Mouse (Mus musculus) myocyte (in vitro differentiated cells): ENCODE data around the gene Tnfsf18. TPM values are rescaled to one million over a fixed set of nuclear protein-coding genes. Genes with fewer than 3 reads are reported as not detected.

ENCODE experiments used
- polyA plus RNA-seq: library from polyadenylated mRNA; unstranded; fragments of >200 nt; fragmentation: generic; extraction: Trizol; gene quantifications from one replicate; pipeline ENCODE4 v1.2.1, GENCODE M21; 2012; ENCODE audit warnings: missing spikeins

The Tnfsf18 gene
- polyA plus RNA-seq, 1 experiment, result 0.02 TPM

Other genes with a start within 250 kb of the Tnfsf18 start
- gene Prdx6, start 243.4 kb upstream of the Tnfsf18 start, polyA plus RNA-seq, result 203 TPM
- not detected for gene Tnfsf4, start 99.2 kb upstream of the Tnfsf18 start, polyA plus RNA-seq